Mouse (Mus musculus) liver, embryonic 12.5 days (tissue): ENCODE measurements around the gene Ptov1. TPM values are rescaled to one million over a fixed set of nuclear protein-coding genes. Genes with fewer than 3 reads are reported as not detected.

ENCODE experiments used
- ATAC-seq: fragments of 200-750 bp; cut with Nextera tagmentation; 2 replicates; pipeline ENCODE4 v1.8.0; 2017; ENCODE audit warnings: moderate number of reproducible peaks, mild to moderate bottlenecking, moderate library complexity
- H3K27ac ChIP-seq: fragments of 300-500 bp; sonication (generic); 2 replicates; pipeline ENCODE4 v1.5.1; 2016; ENCODE audit warnings: mild to moderate bottlenecking
- H3K27me3 ChIP-seq: fragments of 300-500 bp; sonication (generic); replicated peaks from 2 replicates; pipeline ENCODE4 v1.6.1; 2016; ENCODE audit warnings: mild to moderate bottlenecking, moderate library complexity
- H3K36me3 ChIP-seq: fragments of 300-500 bp; sonication (generic); 2 replicates; pipeline ENCODE4 v1.6.1; 2016; ENCODE audit warnings: mild to moderate bottlenecking, moderate library complexity
- H3K4me1 ChIP-seq: fragments of 300-500 bp; sonication (generic); 2 replicates; pipeline ENCODE4 v1.6.1; 2016
- H3K4me2 ChIP-seq: fragments of 300-500 bp; sonication (generic); 2 replicates; pipeline ENCODE4 v1.6.1; 2016; ENCODE audit warnings: mild to moderate bottlenecking, moderate library complexity
- H3K4me3 ChIP-seq: fragments of 300-500 bp; sonication (generic); 2 replicates; pipeline ENCODE4 v1.5.1; 2016; ENCODE audit warnings: mild to moderate bottlenecking, moderate library complexity
- H3K9ac ChIP-seq: fragments of 300-500 bp; sonication (generic); 2 replicates; pipeline ENCODE4 v1.6.1; 2016; ENCODE audit warnings: mild to moderate bottlenecking, moderate library complexity
- H3K9me3 ChIP-seq: fragments of 300-500 bp; sonication (generic); replicated peaks from 2 replicates; pipeline ENCODE4 v1.6.1; 2016; ENCODE audit warnings: mild to moderate bottlenecking, moderate library complexity
- WGBS: fragments of 180-500 bp; shearing (Covaris S2); methylation state at CpG from one replicate; pipeline ENCODE4 v1.1.7; 2016; ENCODE audit not compliant: insufficient replicate concordance; 5-methylcytosine and 5-hydroxymethylcytosine counted together
- polyA plus RNA-seq: library from polyadenylated mRNA; unstranded; fragments of >200 nt; fragmentation: Nextera tagmentation; extraction: Ambion mirVana; gene quantifications from 2 replicates; pipeline ENCODE4 v1.2.1, GENCODE M21; 2016

The Ptov1 gene
- polyA plus RNA-seq, 1 experiment from 2014 or later = 121 TPM

- ATAC-seq = no peak
- H3K27ac ChIP-seq = no peak overlapping the region
- H3K4me1 ChIP-seq = peaks cover 27% of the 10 kb centered on the region
- no peak overlapping the region for H3K4me3 ChIP-seq
- H3K9me3 ChIP-seq = no peaks in the 10 kb centered on the region
- H3K36me3 ChIP-seq = peaks cover 22% of the 10 kb centered on the region
- H3K27me3 ChIP-seq = peaks cover 25% of the 10 kb centered on the region
- H3K4me2 ChIP-seq = no peak overlapping the region
- H3K9ac ChIP-seq = no peak overlapping the region
- 85% methylated on average over 1 of the region's 1 CpGs for WGBS
These were observed 34.1 kb downstream of the Ptov1 start for GRCm38 (mm10) chr7:44835373-44836015.

GRCm38 (mm10) chr7:44832763-44833162, 36.8 kb downstream of the Ptov1 start:
- H3K36me3 ChIP-seq = peaks cover 47% of the 10 kb centered on the region
- no peaks in the 10 kb centered on the region for H3K9me3 ChIP-seq
- H3K27ac ChIP-seq = no peak overlapping the region
- H3K27me3 ChIP-seq = no peaks in the 10 kb centered on the region
- no peak overlapping the region for H3K4me2 ChIP-seq
- H3K9ac ChIP-seq = no peak overlapping the region
- peaks cover 13% of the 10 kb centered on the region for H3K4me1 ChIP-seq
- WGBS = 77% methylated on average over 4 of the region's 4 CpGs
- ATAC-seq = no peak
- H3K4me3 ChIP-seq = no peak overlapping the region

- no peak for ATAC-seq
- H3K36me3 ChIP-seq = peaks cover 69% of the 10 kb centered on the region
- WGBS = 87% methylated on average over 5 of the region's 5 CpGs
- H3K9ac ChIP-seq = no peak overlapping the region
- H3K27me3 ChIP-seq = no peaks in the 10 kb centered on the region
- no peak overlapping the region for H3K4me3 ChIP-seq
- H3K4me1 ChIP-seq = peaks cover 23% of the 10 kb centered on the region
- no peak overlapping the region for H3K4me2 ChIP-seq
- H3K27ac ChIP-seq = no peak overlapping the region
- H3K9me3 ChIP-seq = no peaks in the 10 kb centered on the region
These were observed 40.9 kb downstream of the Ptov1 start for GRCm38 (mm10) chr7:44828706-44829105.

- H3K27me3 ChIP-seq = no peaks in the 10 kb centered on the region
- no peak overlapping the region for H3K9ac ChIP-seq
- H3K4me2 ChIP-seq = no peak overlapping the region
- no peak overlapping the region for H3K4me3 ChIP-seq
- H3K36me3 ChIP-seq = peaks cover 74% of the 10 kb centered on the region
- no peak for ATAC-seq
- no peaks in the 10 kb centered on the region for H3K9me3 ChIP-seq
- WGBS = 75% methylated on average over 3 of the region's 3 CpGs
- H3K4me1 ChIP-seq = peaks cover 40% of the 10 kb centered on the region
- no peak overlapping the region for H3K27ac ChIP-seq
These were observed 42.8 kb downstream of the Ptov1 start for GRCm38 (mm10) chr7:44826771-44827170.

GRCm38 (mm10) chr7:44824872-44825271, 44.7 kb downstream of the Ptov1 start:
- peak; percentile 57 for ATAC-seq
- Histone ChIP-seq H3K27ac (no peak overlapping the region), H3K9ac (no peak overlapping the region), H3K4me1 (peaks cover 59% of the 10 kb centered on the region), H3K4me3 (no peak overlapping the region), H3K36me3 (peaks cover 60% of the 10 kb centered on the region), H3K27me3 (no peaks in the 10 kb centered on the region), H3K9me3 (no peaks in the 10 kb centered on the region), H3K4me2 (no peak overlapping the region)
- WGBS = 21% methylated on average over 3 of the region's 3 CpGs

- WGBS = 32% methylated on average over 7 of the region's 7 CpGs
- Histone ChIP-seq H3K9ac (no peak overlapping the region), H3K27ac (0 out of 2 replicates have a peak overlapping the region, but pooled peaks have one; percentile 4), H3K36me3 (peaks cover 59% of the 10 kb centered on the region), H3K27me3 (no peaks in the 10 kb centered on the region), H3K9me3 (no peaks in the 10 kb centered on the region), H3K4me1 (peaks cover 69% of the 10 kb centered on the region), H3K4me2 (no peak overlapping the region), H3K4me3 (no peak overlapping the region)
- no peak for ATAC-seq
These were observed 46.2 kb downstream of the Ptov1 start for GRCm38 (mm10) chr7:44823409-44823808.

- H3K4me1 ChIP-seq = peaks cover 83% of the 10 kb centered on the region
- H3K36me3 ChIP-seq = peaks cover 52% of the 10 kb centered on the region
- WGBS = 76% methylated on average over 7 of the region's 7 CpGs
- no peaks in the 10 kb centered on the region for H3K9me3 ChIP-seq
- no peaks in the 10 kb centered on the region for H3K27me3 ChIP-seq
- ATAC-seq = no peak
- no peak overlapping the region for H3K9ac ChIP-seq
- H3K4me3 ChIP-seq = no peak overlapping the region
- peak overlapping the region; percentile 27; the same call in 1 of the 2 replicates for H3K27ac ChIP-seq
- no peak overlapping the region for H3K4me2 ChIP-seq
These were observed 47.7 kb downstream of the Ptov1 start for GRCm38 (mm10) chr7:44821666-44822448.

GRCm38 (mm10) chr7:44820525-44820924, 49.1 kb downstream of the Ptov1 start:
- no peak overlapping the region for H3K4me3 ChIP-seq
- WGBS = 77% methylated on average over 3 of the region's 3 CpGs
- peak overlapping the region; percentile 88; the same call in 1 of the 2 replicates for H3K4me2 ChIP-seq
- H3K27me3 ChIP-seq = no peaks in the 10 kb centered on the region
- no peaks in the 10 kb centered on the region for H3K9me3 ChIP-seq
- H3K27ac ChIP-seq = peak overlapping the region; percentile 71
- peaks cover 39% of the 10 kb centered on the region for H3K36me3 ChIP-seq
- H3K4me1 ChIP-seq = peaks cover 78% of the 10 kb centered on the region
- ATAC-seq = no peak
- H3K9ac ChIP-seq = 0 out of 2 replicates have a peak overlapping the region, but pooled peaks have one; percentile 27

- Histone ChIP-seq H3K27ac (peak overlapping the region; percentile 71), H3K9ac (peak overlapping the region; percentile 97), H3K36me3 (peaks cover 35% of the 10 kb centered on the region), H3K4me1 (peaks cover 82% of the 10 kb centered on the region), H3K4me3 (peak overlapping the region; percentile 84; the same call in 1 of the 2 replicates), H3K9me3 (no peaks in the 10 kb centered on the region), H3K4me2 (peak overlapping the region; percentile 88), H3K27me3 (no peaks in the 10 kb centered on the region)
- WGBS = 34% methylated on average over 5 of the region's 5 CpGs
- ATAC-seq = no peak
These were observed 49.7 kb downstream of the Ptov1 start for GRCm38 (mm10) chr7:44819863-44820262.

- no peaks in the 10 kb centered on the region for H3K27me3 ChIP-seq
- H3K27ac ChIP-seq = peak overlapping the region; percentile 71
These were observed 50.2 kb downstream of the Ptov1 start for GRCm38 (mm10) chr7:44819391-44819790.

GRCm38 (mm10) chr7:44818751-44819235, 50.8 kb downstream of the Ptov1 start:
- H3K27ac ChIP-seq = peak overlapping the region; percentile 71
- peaks cover 82% of the 10 kb centered on the region for H3K4me1 ChIP-seq
- H3K27me3 ChIP-seq = no peaks in the 10 kb centered on the region
- peaks cover 45% of the 10 kb centered on the region for H3K36me3 ChIP-seq
- 44% methylated on average over 6 of the region's 6 CpGs for WGBS
- peak overlapping the region; percentile 84 for H3K4me3 ChIP-seq
- ATAC-seq = no peak
- peak overlapping the region; percentile 88 for H3K4me2 ChIP-seq
- no peaks in the 10 kb centered on the region for H3K9me3 ChIP-seq
- peak overlapping the region; percentile 97 for H3K9ac ChIP-seq

More at GRCm38 (mm10) chr7:44819391-44819790, 50.2 kb downstream of the Ptov1 start:
- 83% methylated on average over 2 of the region's 2 CpGs for WGBS
- peaks cover 39% of the 10 kb centered on the region for H3K36me3 ChIP-seq
- H3K4me3 ChIP-seq = peak overlapping the region; percentile 84
- no peak for ATAC-seq
- H3K9ac ChIP-seq = peak overlapping the region; percentile 97
- peak overlapping the region; percentile 88 for H3K4me2 ChIP-seq
- H3K4me1 ChIP-seq = peaks cover 82% of the 10 kb centered on the region
- no peaks in the 10 kb centered on the region for H3K9me3 ChIP-seq

GRCm38 (mm10) chr7:44818164-44818563, 51.4 kb downstream of the Ptov1 start:
- Histone ChIP-seq H3K27ac (peak overlapping the region; percentile 97), H3K4me3 (peak overlapping the region; percentile 84), H3K4me2 (peak overlapping the region; percentile 88), H3K27me3 (no peaks in the 10 kb centered on the region), H3K9me3 (no peaks in the 10 kb centered on the region), H3K4me1 (peaks cover 79% of the 10 kb centered on the region), H3K36me3 (peaks cover 44% of the 10 kb centered on the region), H3K9ac (peak overlapping the region; percentile 97)
- no peak for ATAC-seq
- WGBS = 30% methylated on average over 2 of the region's 2 CpGs
